Mouse (Mus musculus) liver, embryonic 16.5 days (tissue): ENCODE results near the gene Slc37a3. TPM values are rescaled to one million over a fixed set of nuclear protein-coding genes. Genes with fewer than 3 reads are reported as not detected.
"Not testable (repeated sequence)": the region's sequence is repeated elsewhere in the genome, so short reads cannot be mapped to it uniquely, and the experiment has no call there.

ENCODE experiments used
- ATAC-seq: fragments of 200-750 bp; cut with Nextera tagmentation; 2 replicates; pipeline ENCODE4 v1.8.0; 2017; ENCODE audit warnings: low read depth, mild to moderate bottlenecking, moderate number of reproducible peaks, moderate library complexity
- H3K27ac ChIP-seq: fragments of 300-500 bp; sonication (generic); 2 replicates; pipeline ENCODE4 v1.5.1; 2014; ENCODE audit warnings: mild to moderate bottlenecking, low read length
- H3K27me3 ChIP-seq: fragments of 300-500 bp; sonication (generic); 2 replicates; pipeline ENCODE4 v1.6.1; 2014; ENCODE audit warnings: low read depth, low read length, mixed read lengths; ENCODE audit not compliant: control insufficient read depth, insufficient read depth
- H3K36me3 ChIP-seq: fragments of 300-500 bp; sonication (generic); 2 replicates; pipeline ENCODE4 v1.6.1; 2014; ENCODE audit warnings: mild to moderate bottlenecking; ENCODE audit not compliant: control insufficient read depth, insufficient read depth
- H3K4me1 ChIP-seq: fragments of 300-500 bp; sonication (generic); 2 replicates; pipeline ENCODE4 v1.6.1; 2014; ENCODE audit warnings: low read depth, low read length, mixed read lengths; ENCODE audit not compliant: control insufficient read depth
- H3K4me2 ChIP-seq: fragments of 300-500 bp; sonication (generic); 2 replicates; pipeline ENCODE4 v1.6.1; 2014; ENCODE audit warnings: low read depth, low read length, mixed read lengths
- H3K4me3 ChIP-seq: fragments of 300-500 bp; sonication (generic); 2 replicates; pipeline ENCODE4 v1.5.1; 2014; ENCODE audit warnings: low read depth, mild to moderate bottlenecking, low read length
- H3K9ac ChIP-seq: fragments of 300-500 bp; sonication (generic); 2 replicates; pipeline ENCODE4 v1.6.1; 2014; ENCODE audit warnings: low read depth, low read length
- H3K9me3 ChIP-seq: fragments of 300-500 bp; sonication (generic); replicated peaks from 2 replicates; pipeline ENCODE4 v1.6.1; 2016; ENCODE audit warnings: low read length; ENCODE audit not compliant: control insufficient read depth
- WGBS: fragments of 180-500 bp; shearing (Covaris S2); extraction: QIAGEN DNeasy Blood & Tissue Kit; methylation state at CpG from one replicate; pipeline ENCODE4 v1.1.7; 2014; ENCODE audit not compliant: insufficient replicate concordance; 5-methylcytosine and 5-hydroxymethylcytosine counted together
- polyA plus RNA-seq: library from polyadenylated mRNA; unstranded; fragments of >200 nt; fragmentation: Nextera tagmentation; extraction: Ambion mirVana; gene quantifications from 2 replicates; pipeline ENCODE4 v1.2.1, GENCODE M21; 2015

The Slc37a3 gene
- polyA plus RNA-seq, 1 experiment from 2014 or later = 9.9 TPM

DNA sequence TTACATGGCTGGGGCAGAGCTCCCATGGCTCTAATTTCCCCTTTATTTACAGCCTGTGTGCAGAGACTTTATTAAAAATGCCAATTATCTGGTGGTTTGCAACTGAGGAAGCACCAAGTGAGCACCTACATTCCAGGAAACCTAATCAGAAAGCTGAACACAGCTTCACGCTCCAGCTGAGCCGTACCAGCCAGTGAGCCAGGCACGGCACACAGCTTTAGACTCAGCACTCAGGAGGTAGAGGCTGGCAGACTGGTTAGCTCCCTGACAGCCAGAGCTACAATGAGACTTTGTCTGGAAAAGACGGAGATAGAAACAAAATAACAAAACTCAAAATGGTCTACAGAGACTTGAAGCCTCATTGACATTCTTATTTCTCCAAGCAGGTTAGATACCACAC lies 18.0 kb upstream of the Slc37a3 start:
- WGBS = 87% methylated on average over 4 of the region's 4 CpGs
- H3K9ac ChIP-seq = no peak overlapping the region
- H3K27me3 ChIP-seq = no peaks in the 10 kb centered on the region
- no peaks in the 10 kb centered on the region for H3K4me1 ChIP-seq
- no peaks in the 10 kb centered on the region for H3K9me3 ChIP-seq
- ATAC-seq = no peak
- H3K27ac ChIP-seq = no peak overlapping the region
- H3K4me2 ChIP-seq = no peak overlapping the region
- peaks cover 21% of the 10 kb centered on the region for H3K36me3 ChIP-seq
- H3K4me3 ChIP-seq = no peak overlapping the region

DNA sequence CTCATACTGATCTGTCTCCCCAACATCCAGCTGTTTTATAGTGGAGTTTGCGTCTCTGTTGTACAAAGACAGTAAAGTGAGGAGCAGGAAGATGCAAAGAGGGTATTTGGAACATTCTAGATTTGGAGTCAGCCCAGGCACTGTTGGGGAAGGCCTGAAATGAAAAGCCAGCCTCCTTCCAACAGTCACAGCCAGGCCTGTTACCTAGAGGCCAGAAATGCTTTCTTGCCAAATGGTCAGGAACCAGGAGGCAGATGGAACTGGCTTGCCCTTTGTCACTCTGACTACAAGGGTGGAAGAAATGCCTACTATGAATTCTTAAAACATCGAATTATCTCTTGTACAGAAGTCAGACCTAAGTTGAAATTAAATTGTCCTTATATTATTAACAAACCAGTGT lies 12.5 kb upstream of the Slc37a3 start:
- Histone ChIP-seq H3K27me3 (no peaks in the 10 kb centered on the region), H3K9me3 (no peaks in the 10 kb centered on the region), H3K4me1 (no peaks in the 10 kb centered on the region), H3K9ac (no peak overlapping the region), H3K36me3 (no peaks in the 10 kb centered on the region), H3K4me2 (no peak overlapping the region), H3K27ac (no peak overlapping the region), H3K4me3 (no peak overlapping the region)
- ATAC-seq = no peak
- 86% methylated on average over 2 of the region's 2 CpGs for WGBS

DNA sequence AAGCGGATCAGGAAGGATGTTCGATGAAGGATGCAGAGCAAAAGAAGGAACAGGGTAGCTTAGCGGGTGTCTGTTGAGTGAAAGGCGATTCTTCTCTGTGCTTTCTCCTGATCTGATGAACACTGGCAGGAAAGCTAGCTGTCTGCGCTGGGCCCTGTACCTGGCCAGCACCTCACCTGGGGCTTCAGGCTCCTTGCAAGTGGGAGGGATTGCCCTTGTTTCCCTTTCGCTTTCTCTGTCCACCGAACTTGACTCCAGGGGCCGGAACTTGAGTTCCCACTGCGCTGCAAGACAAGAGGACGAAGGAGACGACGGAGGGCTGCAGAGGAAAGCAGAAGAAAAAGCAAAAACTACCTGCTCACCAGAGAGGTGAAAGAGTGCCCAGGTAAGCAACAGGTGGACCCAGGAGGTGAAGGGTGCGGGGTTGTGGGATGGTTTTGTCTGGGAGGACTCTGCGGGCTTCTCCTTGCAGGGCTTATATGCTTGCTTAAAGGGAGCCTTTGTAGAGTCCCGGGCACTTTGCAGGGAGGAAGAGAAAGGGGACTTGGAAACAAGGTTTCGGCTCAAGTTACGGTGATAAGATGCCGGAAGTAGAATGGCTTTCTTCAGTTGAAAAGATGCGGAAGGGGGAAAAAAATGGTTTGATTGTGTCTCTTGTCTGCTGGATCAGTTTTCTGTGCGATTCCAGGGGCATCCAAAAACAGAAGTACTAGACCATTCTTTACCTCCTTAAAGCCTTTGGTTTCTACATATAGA lies 3.8 kb upstream of the Slc37a3 start, which contains the start of gene Rab19:
Gene Rab19 (plus strand): TSS at position 51 of the 756 bp plus-strand sequence.
- Histone ChIP-seq H3K27me3 (peaks cover 29% of the 10 kb centered on the region), H3K9ac (peak within 1 kb of the TSS; percentile 43), H3K9me3 (no peaks in the 10 kb centered on the region), H3K36me3 (no peaks in the 10 kb centered on the region), H3K4me3 (peak within 1 kb of the TSS; percentile 52), H3K27ac (no peak within 1 kb of the TSS), H3K4me1 (peaks cover 5% of the 10 kb centered on the region), H3K4me2 (peak within 1 kb of the TSS; percentile 62)
- 3% methylated on average over 20 of the region's 20 CpGs for WGBS
- no peak for ATAC-seq

DNA sequence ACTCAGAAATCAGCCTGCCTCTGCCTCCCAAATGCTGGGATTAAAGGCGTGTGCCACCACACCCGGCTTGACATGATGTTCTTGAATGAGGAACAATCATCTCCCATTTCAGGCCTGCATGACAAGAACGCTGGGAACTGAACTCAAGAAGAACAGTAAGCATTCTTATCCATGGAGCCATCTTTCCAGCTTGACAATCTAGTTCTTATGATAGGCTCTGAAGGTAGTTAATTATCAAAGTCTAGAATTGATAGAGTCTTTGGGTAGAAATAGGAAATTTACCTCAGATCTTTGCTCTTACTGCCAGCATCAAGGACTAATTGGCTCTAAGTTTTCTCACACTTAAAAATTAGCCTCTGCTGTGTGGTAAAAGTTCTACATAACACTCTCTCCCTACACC lies 2.8 kb upstream of the Slc37a3 start:
- no peak overlapping the region for H3K9ac ChIP-seq
- no peak overlapping the region for H3K27ac ChIP-seq
- H3K4me3 ChIP-seq = no peak overlapping the region
- H3K36me3 ChIP-seq = no peaks in the 10 kb centered on the region
- ATAC-seq = no peak
- H3K27me3 ChIP-seq = peaks cover 29% of the 10 kb centered on the region
- H3K9me3 ChIP-seq = no peaks in the 10 kb centered on the region
- 38% methylated on average over 3 of the region's 3 CpGs for WGBS
- no peak overlapping the region for H3K4me2 ChIP-seq
- peaks cover 7% of the 10 kb centered on the region for H3K4me1 ChIP-seq

DNA sequence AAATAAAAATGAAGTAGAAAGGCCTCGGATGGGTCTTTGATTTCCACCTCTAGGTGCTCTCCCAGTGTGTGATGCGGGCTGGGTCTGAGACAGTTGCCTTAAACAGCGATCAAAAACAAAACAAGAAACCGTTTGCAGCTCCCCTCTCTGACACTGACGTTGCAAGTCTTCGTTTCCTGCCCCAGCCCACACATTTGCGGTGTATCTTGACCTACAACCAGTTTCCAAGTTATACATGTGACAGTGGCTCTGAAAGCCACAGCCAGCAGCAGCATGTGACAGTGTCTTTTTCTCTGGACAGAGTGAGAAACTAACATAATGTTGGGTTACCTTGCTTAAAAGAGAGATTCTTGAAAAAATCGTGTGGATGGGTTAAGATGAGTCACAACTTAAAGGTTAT lies 2.3 kb upstream of the Slc37a3 start:
- no peak overlapping the region for H3K4me3 ChIP-seq
- H3K4me2 ChIP-seq = no peak overlapping the region
- WGBS = 25% methylated on average over 8 of the region's 8 CpGs
- ATAC-seq = no peak
- H3K27me3 ChIP-seq = peaks cover 29% of the 10 kb centered on the region
- H3K36me3 ChIP-seq = no peaks in the 10 kb centered on the region
- H3K4me1 ChIP-seq = peaks cover 7% of the 10 kb centered on the region
- H3K9ac ChIP-seq = no peak overlapping the region
- H3K27ac ChIP-seq = no peak overlapping the region
- no peaks in the 10 kb centered on the region for H3K9me3 ChIP-seq

DNA sequence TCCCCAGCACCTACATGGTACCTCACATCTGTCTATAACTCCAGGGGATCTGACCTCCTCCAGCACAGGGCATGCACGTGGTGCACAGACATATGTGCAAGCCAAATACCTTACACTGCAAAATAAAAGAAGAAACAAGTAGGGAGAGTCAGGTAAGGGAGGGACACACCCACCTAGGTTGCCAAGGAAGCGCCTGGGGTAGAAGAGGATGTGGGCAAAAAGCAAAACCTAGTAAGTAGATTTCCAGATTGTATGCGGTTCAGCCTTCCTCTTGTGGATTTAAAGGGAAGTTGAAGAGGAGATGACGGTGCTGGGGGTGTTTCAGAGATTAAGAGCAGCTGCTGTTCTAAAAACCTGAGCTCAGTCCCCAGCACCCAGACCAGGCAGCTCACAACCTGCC lies 1.7 kb upstream of the Slc37a3 start:
- no peak for ATAC-seq
- Histone ChIP-seq H3K4me3 (no peak overlapping the region), H3K4me2 (no peak overlapping the region), H3K27ac (no peak overlapping the region), H3K4me1 (peaks cover 7% of the 10 kb centered on the region), H3K9me3 (no peaks in the 10 kb centered on the region), H3K36me3 (no peaks in the 10 kb centered on the region), H3K27me3 (peaks cover 29% of the 10 kb centered on the region), H3K9ac (no peak overlapping the region)
- WGBS = 10% methylated on average over 4 of the region's 4 CpGs

DNA sequence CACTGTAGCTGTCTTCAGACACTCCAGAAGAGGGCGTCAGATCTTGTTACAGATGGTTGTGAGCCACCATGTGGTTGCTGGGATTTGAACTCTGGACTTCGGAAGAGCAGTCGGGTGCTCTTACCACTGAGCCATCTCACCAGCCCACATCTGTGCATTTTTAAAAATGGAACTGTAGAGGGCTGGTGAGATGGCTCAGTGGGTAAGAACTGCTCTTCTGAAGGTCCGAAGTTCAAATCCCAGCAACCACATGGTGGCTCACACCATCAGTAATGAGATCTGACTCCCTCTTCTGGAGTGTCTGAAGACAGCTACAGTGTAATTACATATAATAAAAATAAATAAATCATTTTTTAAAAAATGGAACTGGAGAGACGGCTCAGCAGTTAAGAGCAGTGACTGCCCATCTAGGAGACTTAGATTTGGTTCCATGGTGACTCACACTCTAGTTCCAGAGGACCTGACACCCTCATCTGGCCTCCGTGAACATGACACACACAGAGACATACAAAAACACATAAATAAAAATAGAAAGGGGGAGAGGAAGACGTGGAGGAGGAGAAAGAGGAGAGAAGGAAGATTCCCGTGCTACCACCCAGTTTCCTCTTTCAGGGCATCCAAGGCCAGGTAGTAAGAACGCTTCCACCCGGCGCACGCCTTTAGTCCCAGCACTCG lies 823 bp upstream of the Slc37a3 start:
- H3K4me2 ChIP-seq, H3K9me3 ChIP-seq, ATAC-seq, H3K27ac ChIP-seq, H3K9ac ChIP-seq, H3K4me3 ChIP-seq, H3K36me3 ChIP-seq, H3K4me1 ChIP-seq: not testable (repeated sequence)
- peaks cover 26% of the 10 kb centered on the region for H3K27me3 ChIP-seq
- 57% methylated on average over 13 of the region's 13 CpGs for WGBS

DNA sequence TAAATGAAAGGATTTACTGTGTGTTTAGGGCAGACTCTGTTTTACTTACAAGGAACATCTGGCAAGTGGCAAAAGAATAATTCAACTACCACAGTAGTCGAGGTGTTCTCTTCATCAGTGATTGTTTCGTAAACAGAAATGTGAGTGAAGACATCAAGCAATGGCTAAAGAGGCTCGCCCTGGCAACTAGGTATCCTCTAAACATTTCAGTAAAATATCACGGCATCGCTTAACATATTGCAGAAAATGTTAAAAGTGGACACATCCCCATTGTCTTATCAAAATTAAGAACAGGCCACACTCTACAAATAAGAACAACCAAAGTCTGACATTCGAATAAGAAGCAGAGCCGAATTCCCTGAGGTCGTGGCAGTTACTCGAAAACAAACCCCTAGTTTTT lies 700 bp downstream of the Slc37a3 start:
- peak overlapping the region; percentile 85 for H3K9ac ChIP-seq
- H3K27me3 ChIP-seq = peaks cover 19% of the 10 kb centered on the region
- peak overlapping the region; percentile 91 for H3K4me2 ChIP-seq
- H3K9me3 ChIP-seq = no peaks in the 10 kb centered on the region
- no peak for ATAC-seq
- peaks cover 13% of the 10 kb centered on the region for H3K4me1 ChIP-seq
- WGBS = 23% methylated on average over 9 of the region's 9 CpGs
- H3K36me3 ChIP-seq = no peaks in the 10 kb centered on the region
- H3K4me3 ChIP-seq = peak overlapping the region; percentile 80
- no peak overlapping the region for H3K27ac ChIP-seq

DNA sequence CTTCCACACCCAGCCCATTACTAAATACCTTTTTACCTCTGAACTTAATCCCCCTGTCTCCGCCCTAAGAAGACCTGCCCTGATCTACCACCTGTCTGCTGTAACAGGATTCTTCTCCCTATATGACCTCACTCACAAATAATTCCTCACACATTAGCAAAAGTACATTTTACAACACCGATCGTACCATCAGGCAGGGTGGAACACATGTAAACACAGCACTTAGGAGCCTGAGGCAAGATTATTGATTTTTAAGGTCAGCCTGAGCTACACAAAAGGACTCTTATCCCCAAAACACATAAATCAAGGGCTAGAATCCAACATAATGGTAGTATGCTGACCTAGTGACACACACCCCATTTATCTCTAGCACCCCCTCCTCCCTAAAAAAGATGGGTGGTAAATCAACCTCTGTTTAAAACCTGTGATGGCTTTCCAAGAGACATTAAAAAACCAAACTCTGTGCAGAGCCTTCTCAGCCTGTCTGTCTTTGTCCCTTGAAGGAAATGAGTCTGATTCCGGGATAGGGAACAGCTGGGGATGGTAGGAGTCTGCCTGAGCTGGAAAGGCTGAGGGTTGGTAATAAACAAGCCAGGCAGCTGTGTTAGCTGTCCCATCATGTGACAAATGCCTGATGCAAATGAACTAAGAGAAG lies 4.0 kb downstream of the Slc37a3 start:
- H3K4me1 ChIP-seq = peaks cover 13% of the 10 kb centered on the region
- peak; percentile 4; the same call in 1 of the 2 replicates for ATAC-seq
- H3K4me3 ChIP-seq = no peak overlapping the region
- 48% methylated on average over 4 of the region's 4 CpGs for whole genome bisulfite sequencing
- H3K27ac ChIP-seq = no peak overlapping the region
- no peak overlapping the region for H3K9ac ChIP-seq
- H3K36me3 ChIP-seq = no peaks in the 10 kb centered on the region
- H3K27me3 ChIP-seq = no peaks in the 10 kb centered on the region; the same call in none of the 2 replicates
- no peaks in the 10 kb centered on the region for H3K9me3 ChIP-seq
- H3K4me2 ChIP-seq = no peak overlapping the region
